Mouse (Mus musculus): ENCODE data around the gene Acy3.
"Not testable (repeated sequence)": the region's sequence is repeated elsewhere in the genome, so short reads cannot be mapped to it uniquely, and the experiment has no call there.

Gene Acy3

GRCm38 (mm10) chr19:4000949-4001525, 14.7 kb downstream of the Acy3 start:
- DNase-seq (ENCODE audit: low read depth in 2 of 2, low spot score in 2 of 2) = no peak

- DNase-seq (ENCODE audit: low read depth in 2 of 2, low spot score in 2 of 2) = no peak
Measured at GRCm38 (mm10) chr19:4001752-4002151, 15.4 kb downstream of the Acy3 start.

GRCm38 (mm10) chr19:4003112-4003511, 16.7 kb downstream of the Acy3 start, which contains the start of gene Doc2g:
Gene Doc2g (plus strand): TSS chr19:4003313.
- no peak for DNase-seq (ENCODE audit: low read depth in 2 of 2, low spot score in 2 of 2)

DNA sequence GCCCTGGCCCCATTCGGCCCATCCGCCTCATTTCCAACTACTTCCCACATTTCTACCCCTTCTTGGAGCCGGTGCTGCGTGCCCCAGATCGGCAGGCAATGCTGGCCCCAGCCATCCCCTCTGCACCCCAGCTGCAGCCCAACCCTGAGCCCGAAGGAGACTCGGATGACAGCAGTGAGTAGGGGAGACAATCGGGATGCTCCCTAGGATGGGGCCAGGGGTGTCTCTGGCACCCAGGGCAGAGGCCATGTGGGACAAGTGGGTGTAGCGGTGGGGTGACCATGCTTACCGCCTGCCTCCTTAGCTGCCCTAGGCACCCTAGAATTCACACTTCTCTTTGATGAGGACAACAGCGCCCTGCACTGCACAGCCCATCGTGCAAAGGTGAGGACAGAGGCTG, 17.3 kb downstream of the Acy3 start:
- DNase-seq (ENCODE audit: low read depth in 2 of 2, low spot score in 2 of 2) = no peak

DNA sequence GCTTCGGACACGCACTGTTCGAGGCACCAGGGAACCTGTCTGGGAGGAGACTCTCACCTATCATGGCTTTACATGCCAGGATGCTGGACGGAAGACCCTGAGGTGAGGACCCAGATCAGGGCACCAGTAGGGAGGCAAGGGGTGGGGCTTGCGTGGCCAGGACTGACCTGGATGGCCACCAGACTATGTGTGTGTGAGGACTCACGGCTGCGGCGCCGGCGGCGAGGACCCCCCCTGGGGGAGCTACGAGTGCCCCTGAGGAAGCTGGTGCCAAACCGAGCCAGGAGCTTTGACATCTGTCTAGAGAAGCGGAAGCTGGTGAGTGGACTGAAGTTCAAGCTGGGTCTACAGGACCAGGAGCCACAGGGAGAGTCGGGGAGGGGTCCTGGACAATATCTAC, 18.0 kb downstream of the Acy3 start:
- DNase-seq (ENCODE audit: low read depth in 2 of 2, low spot score in 2 of 2) = no peak

- no peak for DNase-seq (ENCODE audit: low read depth in 2 of 2, low spot score in 2 of 2)
Measured at GRCm38 (mm10) chr19:4005091-4005490, 18.7 kb downstream of the Acy3 start.

DNA sequence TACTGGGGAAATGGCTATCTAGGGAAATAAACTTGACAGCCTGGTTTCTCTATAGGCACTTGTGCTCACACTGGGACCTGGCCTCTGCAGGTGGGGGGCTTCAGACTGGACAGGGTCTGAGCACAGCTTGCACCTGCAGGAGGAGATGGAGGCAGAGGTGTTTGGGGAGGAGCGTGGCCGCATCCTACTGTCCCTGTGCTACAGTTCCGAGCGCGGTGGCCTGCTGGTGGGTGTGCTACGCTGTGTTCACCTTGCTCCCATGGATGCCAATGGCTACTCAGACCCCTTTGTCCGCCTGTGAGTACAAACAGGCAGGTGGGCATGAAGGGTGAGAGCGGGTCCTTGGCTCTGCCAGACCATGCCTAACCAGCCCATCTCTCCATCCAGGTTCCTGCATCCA, 19.6 kb downstream of the Acy3 start:
- DNase-seq (ENCODE audit: low read depth in 2 of 2, low spot score in 2 of 2) = no peak

- DNase-seq (ENCODE audit: low read depth in 2 of 2, low spot score in 2 of 2) = no peak
Measured at GRCm38 (mm10) chr19:4011086-4011485, 24.7 kb downstream of the Acy3 start.

DNA sequence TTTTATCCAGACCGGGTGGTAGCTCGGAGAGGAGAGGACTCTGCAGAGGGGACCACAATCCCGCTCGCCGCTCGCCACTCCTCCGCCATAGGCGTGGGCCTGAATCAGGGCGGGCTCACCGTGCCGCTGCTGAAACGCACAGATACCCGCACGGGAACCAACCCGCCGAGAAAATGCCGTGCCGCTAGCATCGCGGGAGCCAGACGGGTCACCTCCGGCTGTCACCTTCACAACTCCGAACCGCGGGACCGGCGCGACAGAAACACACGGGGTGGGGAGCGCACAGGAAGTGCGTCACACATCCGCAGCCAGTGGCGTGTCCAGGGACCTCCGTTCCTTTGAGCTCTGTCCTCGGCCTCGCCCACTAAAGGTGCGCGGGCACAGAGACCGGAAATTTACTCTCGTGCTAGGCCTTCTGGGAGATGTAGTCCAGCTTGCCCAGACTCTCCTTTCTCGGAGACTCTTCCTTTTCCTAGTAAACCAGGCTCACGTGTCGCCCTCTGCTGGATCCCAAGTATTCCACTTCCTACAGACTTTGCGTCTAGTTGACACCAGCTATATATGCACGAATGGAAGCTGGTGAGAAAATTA, 26.2 kb downstream of the Acy3 start, which contains the start of gene Ndufv1:
Gene Ndufv1, minus strand, starts transcription at position 375 of the 591 bp plus-strand sequence.
- peak; percentile 94 to 95 for DNase-seq (ENCODE audit: low read depth in 2 of 2, low spot score in 2 of 2)

DNA sequence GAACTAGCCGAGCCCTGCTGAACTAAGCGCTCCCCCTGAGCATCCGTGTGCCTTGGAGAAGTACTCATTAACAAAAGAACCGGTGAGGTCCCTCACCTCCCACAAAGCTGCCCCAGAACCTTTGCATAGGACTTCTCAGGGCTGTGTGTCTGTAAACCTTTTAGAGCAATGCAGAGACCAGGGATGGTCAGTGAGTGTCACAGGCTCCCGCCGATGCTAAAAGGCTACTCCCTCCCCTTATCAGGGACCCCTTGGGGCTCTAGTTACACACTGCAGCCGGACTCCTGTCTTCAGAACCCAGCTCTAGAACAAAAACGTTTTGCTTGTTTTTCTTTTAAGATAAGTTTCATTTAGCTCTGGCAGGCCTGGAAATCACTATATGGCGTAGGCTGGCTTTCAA, 26.7 kb downstream of the Acy3 start:
- DNase-seq (ENCODE audit: low read depth in 2 of 2, low spot score in 2 of 2) = no peak

DNA sequence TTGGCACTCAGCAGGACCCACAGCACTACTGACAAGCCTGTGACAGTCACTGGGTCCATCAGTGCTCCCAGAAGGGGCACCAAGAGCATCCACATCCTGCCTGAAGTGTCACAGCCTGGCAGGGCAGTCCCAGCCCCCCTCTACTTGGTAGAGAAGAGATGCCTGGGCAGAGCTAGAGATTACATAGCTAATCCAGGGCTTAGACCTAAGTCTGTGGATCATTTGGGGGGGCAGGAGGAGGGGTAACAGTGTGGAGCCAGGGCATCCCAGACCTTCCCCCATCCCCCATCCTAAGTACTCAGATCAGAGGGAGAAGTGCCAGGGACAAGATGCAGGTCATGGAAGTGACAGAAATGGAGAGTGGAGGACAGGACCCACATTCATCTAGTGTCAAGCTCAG, 28.4 kb downstream of the Acy3 start:
- DNase-seq (ENCODE audit: low read depth in 2 of 2, low spot score in 2 of 2) = no peak

DNA sequence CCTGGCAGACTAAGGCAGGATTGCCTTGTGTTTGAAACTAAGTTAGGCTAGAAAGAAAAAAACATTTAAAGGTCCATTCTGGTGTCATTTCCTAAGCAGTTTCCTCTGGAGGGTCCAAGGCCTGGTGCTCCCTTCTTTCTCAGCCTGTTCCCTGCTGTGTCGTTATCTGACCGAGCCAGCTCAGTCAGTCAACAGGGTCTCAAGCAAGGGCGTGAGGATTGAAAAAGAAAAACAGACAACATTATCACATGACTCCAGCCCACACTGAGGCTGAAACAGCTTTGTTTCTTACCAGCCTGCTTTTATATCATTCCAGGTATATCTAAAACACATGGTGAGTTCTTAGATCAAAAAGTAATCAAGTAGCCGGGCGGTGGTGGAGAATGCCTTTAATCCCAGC, 29.3 kb downstream of the Acy3 start:
- DNase-seq (ENCODE audit: low read depth in 2 of 2, low spot score in 2 of 2) = no peak

GRCm38 (mm10) chr19:4017921-4018587, 31.7 kb downstream of the Acy3 start:
- no peak for DNase-seq (ENCODE audit: low read depth in 2 of 2, low spot score in 2 of 2)

DNA sequence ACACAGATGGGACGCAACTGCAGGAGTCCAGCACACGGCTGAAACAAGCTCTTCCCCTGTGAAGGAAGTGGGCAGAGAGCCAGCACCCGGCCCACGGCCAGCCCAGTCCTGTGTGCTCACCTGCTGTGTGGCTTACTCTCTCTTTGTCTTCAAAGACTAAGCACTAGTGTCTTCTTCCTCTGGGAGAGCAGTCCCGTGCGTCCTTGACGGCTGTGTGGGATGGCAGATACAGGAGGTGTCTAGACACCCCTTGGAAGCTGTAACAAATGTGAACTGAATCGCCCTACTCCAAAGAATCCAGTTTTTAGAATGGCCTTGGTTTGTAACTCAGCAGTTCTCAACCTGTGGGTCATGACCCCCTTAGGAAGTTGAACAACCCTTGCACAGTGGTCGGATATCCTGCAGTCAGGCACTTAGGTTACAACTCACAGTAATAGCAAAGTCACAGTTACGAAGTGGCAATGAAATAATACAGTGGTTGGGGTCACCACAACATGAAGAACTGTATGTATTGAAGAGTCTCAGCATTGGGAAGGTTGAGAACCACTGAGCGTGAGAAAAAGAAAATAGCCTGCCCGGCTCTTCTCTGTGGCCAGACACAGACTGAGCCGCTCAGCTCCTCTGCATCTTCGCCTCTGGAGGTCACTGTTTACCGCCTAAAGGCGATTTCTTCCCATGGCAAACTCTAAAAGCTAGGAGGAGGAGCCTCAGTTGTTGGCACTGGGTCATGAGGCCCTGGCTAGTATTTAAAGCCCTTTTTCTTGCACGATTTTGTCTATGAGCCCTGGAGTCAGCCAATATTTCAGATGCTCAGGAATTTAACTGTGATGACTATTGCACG, 32.6 kb downstream of the Acy3 start:
- DNase-seq (ENCODE audit: low read depth in 2 of 2, low spot score in 2 of 2) = peak; percentile 42 to 56

- DNase-seq (ENCODE audit: low read depth in 2 of 2, low spot score in 2 of 2) = no peak
Measured at GRCm38 (mm10) chr19:4023185-4023584, 36.8 kb downstream of the Acy3 start.

DNA sequence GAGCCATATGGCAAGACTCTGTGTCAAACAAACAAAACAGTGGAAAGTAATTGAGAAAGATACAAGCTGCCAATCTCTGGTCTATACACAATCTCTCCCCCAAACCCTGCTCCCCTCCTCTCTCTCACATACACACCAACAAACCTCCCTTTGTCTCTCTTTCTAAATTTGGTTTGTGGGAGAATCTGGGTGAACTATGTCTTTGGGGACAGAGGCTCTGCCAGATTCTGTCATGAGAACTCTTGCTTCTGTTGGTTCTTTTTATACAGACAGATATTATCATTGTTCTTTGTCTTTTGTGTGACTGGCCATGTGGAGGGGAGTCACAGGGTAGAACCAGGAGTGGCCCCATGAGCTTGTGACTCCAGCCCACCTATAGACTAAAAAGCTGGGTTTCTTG, 41.2 kb downstream of the Acy3 start:
- no peak for DNase-seq (ENCODE audit: low read depth in 2 of 2, low spot score in 2 of 2)

DNA sequence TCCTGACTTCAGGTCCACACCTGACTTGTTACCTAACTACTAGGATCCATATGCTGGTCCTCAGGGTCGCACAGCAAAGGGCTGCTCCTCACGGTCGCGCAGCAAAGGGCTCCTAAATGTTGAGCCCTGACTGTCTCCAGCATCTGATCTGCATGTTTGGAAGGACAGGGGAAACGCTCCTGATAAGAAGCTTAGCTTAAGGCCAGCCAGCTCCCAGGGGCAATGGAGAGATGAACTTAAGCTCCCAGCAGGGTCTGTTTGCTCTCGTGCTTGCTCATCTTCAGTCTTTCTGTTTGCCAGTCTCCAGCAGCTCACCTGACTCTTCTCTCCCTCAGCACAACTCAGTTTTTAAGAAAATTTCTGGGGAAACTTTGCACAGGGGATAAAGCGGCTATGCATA, 46.3 kb downstream of the Acy3 start:
- no peak for DNase-seq (ENCODE audit: low read depth in 2 of 2, low spot score in 2 of 2)

DNA sequence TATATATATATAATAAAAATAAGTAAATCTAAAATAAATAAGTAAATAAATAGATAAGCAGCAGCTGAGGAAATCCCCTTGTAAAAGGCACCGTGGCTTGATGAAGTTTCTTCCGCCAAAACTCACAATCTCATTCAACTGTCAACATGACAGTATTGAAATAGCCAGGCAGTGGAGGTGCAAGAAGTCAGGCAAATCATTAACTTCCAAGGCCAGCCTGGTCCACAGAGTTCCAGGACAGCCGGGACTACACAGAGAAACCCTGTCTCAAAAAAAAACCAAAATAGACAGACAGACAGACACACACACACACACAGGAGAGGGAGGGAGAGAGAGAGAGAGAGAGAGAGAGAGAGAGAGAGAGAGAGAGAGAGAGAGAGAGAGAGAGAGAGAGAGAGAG, 46.9 kb downstream of the Acy3 start:
- DNase-seq (ENCODE audit: low read depth in 2 of 2, low spot score in 2 of 2) = no peak

GRCm38 (mm10) chr19:4033742-4034141, 47.4 kb downstream of the Acy3 start:
- no peak for DNase-seq (ENCODE audit: low read depth in 2 of 2, low spot score in 2 of 2)

DNA sequence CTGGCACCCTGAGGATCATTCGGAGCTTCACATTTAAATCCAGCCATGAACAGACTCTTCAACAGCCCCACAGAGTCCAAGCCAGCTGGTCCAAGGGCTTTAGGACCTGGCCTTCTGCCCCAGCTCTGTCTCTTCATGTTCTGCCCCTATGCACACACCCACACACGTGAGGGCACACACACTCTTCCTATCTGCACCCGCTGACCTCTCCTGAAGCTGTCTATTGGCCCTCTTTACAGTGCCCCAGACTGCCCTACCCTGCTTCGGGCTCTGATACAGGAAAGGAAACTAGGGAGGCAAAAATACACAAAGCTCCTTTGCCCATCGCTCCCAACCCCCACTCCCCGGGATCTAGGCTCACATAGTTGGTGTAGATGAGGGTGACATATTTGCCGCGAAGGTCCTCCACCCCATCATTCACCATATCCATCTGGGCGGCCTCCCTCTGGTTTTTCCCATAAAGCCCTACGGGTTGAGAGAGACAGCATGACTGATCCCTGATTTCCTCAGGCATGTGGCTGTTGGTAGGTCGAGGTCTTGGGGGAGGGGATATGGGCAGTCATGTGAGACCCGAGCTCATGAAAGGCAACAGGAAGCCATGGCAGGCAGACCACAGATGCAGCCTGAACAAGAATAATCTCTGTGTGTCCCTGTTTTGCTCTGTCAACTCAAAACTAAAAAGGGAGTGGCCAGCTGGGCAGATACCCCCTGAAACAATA, 50.1 kb downstream of the Acy3 start:
- DNase-seq (ENCODE audit: low read depth in 2 of 2, low spot score in 2 of 2) = no peak

GRCm38 (mm10) chr19:4037154-4037787, 50.9 kb downstream of the Acy3 start:
- DNase-seq (ENCODE audit: low read depth in 2 of 2, low spot score in 2 of 2) = not testable (repeated sequence)
